Mouse (Mus musculus) small intestine, adult 10 weeks (tissue): Measurements from ENCODE around the gene Gm3043. TPM values are rescaled to one million over a fixed set of nuclear protein-coding genes. Genes with fewer than 3 reads are reported as not detected.

Experiments
- polyA plus RNA-seq: library from polyadenylated mRNA; stranded (reverse); fragments of 350-450 nt; fragmentation: Illumina TruSeq; extraction: RNeasy Lipid Tissue Mini Kit (QIAGEN cat#74804); gene quantifications from one replicate; pipeline ENCODE4 v1.2.3, GENCODE M21; 2014; ENCODE audit warnings: low replicate concordance

Gm3043 gene
- not detected for polyA plus RNA-seq

DNA sequence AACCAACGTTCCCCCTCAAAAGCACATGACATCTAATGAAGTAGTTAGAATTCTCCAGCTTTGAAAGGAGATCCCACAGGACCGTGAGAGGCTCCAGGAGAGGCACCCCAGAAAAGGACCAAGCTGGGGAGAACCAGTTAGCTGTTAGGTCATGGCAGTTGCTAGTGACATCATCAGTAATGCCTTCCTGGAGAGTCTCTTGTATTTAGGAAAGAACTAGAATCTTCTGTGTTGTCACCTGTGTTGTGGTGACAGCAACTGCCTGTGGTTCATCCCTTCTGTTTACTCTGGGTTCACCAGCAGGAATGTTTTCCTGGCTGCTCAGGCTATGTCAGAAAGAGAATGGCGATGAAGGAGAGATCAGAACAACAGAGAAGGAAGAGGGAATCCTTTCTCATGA lies at the start of gene Gm3043:
Gm3043 (plus strand) TSS at position 301 of the 400 bp plus-strand sequence.

GRCm38 (mm10) chr14:3651730-3652129 lies 36.9 kb upstream of the Gm3043 start, which contains the start of gene Gm3020:
Gm3020 (plus strand) TSS chr14:3652030.

Other genes with a start within 250 kb of the Gm3043 start
- not detected for gene Gm10408, start 239.4 kb upstream of the Gm3043 start, polyA plus RNA-seq
- not detected for gene Gm3012, start 54.3 kb upstream of the Gm3043 start, polyA plus RNA-seq
- 0.71 TPM for gene Gm3020, start 36.8 kb upstream of the Gm3043 start, polyA plus RNA-seq
- not detected for gene Gm3002, start 121.3 kb downstream of the Gm3043 start, polyA plus RNA-seq
- not detected for gene Gm3033, start 157.5 kb downstream of the Gm3043 start, polyA plus RNA-seq
- gene Gm2916, start 195.4 kb downstream of the Gm3043 start, polyA plus RNA-seq, result not detected
- not detected for gene Gm3029, start 243.0 kb downstream of the Gm3043 start, polyA plus RNA-seq